Mouse (Mus musculus): ENCODE measurements around the gene Cdkn1b. TPM values are rescaled to one million over a fixed set of nuclear protein-coding genes. Genes with fewer than 3 reads are reported as not detected.

The Cdkn1b gene
- polyA plus RNA-seq, 1 experiment from 2014 or later = 13.0 TPM

GRCm38 (mm10) chr6:134948522-134949061 is 28.4 kb downstream of the Cdkn1b start:
- DNase-seq (peak; percentile 12), ATAC-seq (ENCODE audit: low read depth) (no peak)
- 40% methylated on average over 11 of the region's 11 CpGs for WGBS (ENCODE audit: insufficient replicate concordance)
- H3K36me3 ChIP-seq = peaks cover 70% of the 10 kb centered on the region
- H3K27ac ChIP-seq = no peak overlapping the region; the same call in 1 of the 2 replicates
- H3K4me1 ChIP-seq (replicated peaks) = peaks cover 47% of the 10 kb centered on the region
- no peak overlapping the region for H3K4me3 ChIP-seq (replicated peaks)
- no peaks in the 10 kb centered on the region for H3K27me3 ChIP-seq
- no peak overlapping the region for H3K4me2 ChIP-seq
- no peak overlapping the region for H3K9ac ChIP-seq
- H3K9me3 ChIP-seq (replicated peaks) = no peaks in the 10 kb centered on the region

GRCm38 (mm10) chr6:134949241-134949640 is 29.0 kb downstream of the Cdkn1b start:
- peaks cover 47% of the 10 kb centered on the region for H3K4me1 ChIP-seq (replicated peaks)
- no peaks in the 10 kb centered on the region for H3K27me3 ChIP-seq
- 93% methylated on average over 3 of the region's 3 CpGs for WGBS (ENCODE audit: insufficient replicate concordance)
- peaks cover 69% of the 10 kb centered on the region for H3K36me3 ChIP-seq
- no peak for ATAC-seq (ENCODE audit: low read depth)
- DNase-seq = no peak
- H3K9ac ChIP-seq = no peak overlapping the region
- H3K27ac ChIP-seq = no peak overlapping the region; the same call in 1 of the 2 replicates
- no peaks in the 10 kb centered on the region for H3K9me3 ChIP-seq (replicated peaks)
- no peak overlapping the region for H3K4me3 ChIP-seq (replicated peaks)
- no peak overlapping the region for H3K4me2 ChIP-seq

- Histone ChIP-seq H3K27ac (peak overlapping the region; percentile 68), H3K4me1 (replicated peaks) (peaks cover 42% of the 10 kb centered on the region), H3K36me3 (peaks cover 64% of the 10 kb centered on the region), H3K27me3 (no peaks in the 10 kb centered on the region), H3K9ac (no peak overlapping the region), H3K4me2 (no peak overlapping the region), H3K9me3 (replicated peaks) (no peaks in the 10 kb centered on the region), H3K4me3 (replicated peaks) (no peak overlapping the region)
- peak; percentile 76 for ATAC-seq (ENCODE audit: low read depth)
- 18% methylated on average over 5 of the region's 5 CpGs for WGBS (ENCODE audit: insufficient replicate concordance)
- DNase-seq = peak; percentile 17
Measured at GRCm38 (mm10) chr6:134951364-134951763, 31.2 kb downstream of the Cdkn1b start.

GRCm38 (mm10) chr6:134953976-134954375 is 33.8 kb downstream of the Cdkn1b start:
- ATAC-seq (ENCODE audit: low read depth) (no peak), DNase-seq (no peak)
- Histone ChIP-seq H3K36me3 (peaks cover 66% of the 10 kb centered on the region), H3K4me1 (replicated peaks) (peaks cover 20% of the 10 kb centered on the region), H3K27ac (no peak overlapping the region), H3K9ac (no peak overlapping the region), H3K9me3 (replicated peaks) (no peaks in the 10 kb centered on the region), H3K4me2 (no peak overlapping the region), H3K27me3 (no peaks in the 10 kb centered on the region), H3K4me3 (replicated peaks) (no peak overlapping the region)
- 88% methylated on average over 11 of the region's 11 CpGs for WGBS (ENCODE audit: insufficient replicate concordance)

- WGBS (ENCODE audit: insufficient replicate concordance) = 66% methylated on average over 4 of the region's 4 CpGs
- H3K4me1 ChIP-seq (replicated peaks) = peaks cover 7% of the 10 kb centered on the region
- ATAC-seq (ENCODE audit: low read depth) (peak; percentile 30; the same call in 1 of the 2 replicates), DNase-seq (no peak)
- H3K36me3 ChIP-seq = peaks cover 49% of the 10 kb centered on the region
- no peak overlapping the region for H3K9ac ChIP-seq
- H3K4me2 ChIP-seq = no peak overlapping the region
- H3K4me3 ChIP-seq (replicated peaks) = no peak overlapping the region
- H3K27me3 ChIP-seq = no peaks in the 10 kb centered on the region
- no peaks in the 10 kb centered on the region for H3K9me3 ChIP-seq (replicated peaks)
- H3K27ac ChIP-seq = no peak overlapping the region
Measured at GRCm38 (mm10) chr6:134956388-134956787, 36.2 kb downstream of the Cdkn1b start.

GRCm38 (mm10) chr6:134961286-134961685 is 41.1 kb downstream of the Cdkn1b start:
- H3K36me3 ChIP-seq = peaks cover 12% of the 10 kb centered on the region
- no peak overlapping the region for H3K9ac ChIP-seq
- H3K9me3 ChIP-seq (replicated peaks) = no peaks in the 10 kb centered on the region
- no peak overlapping the region for H3K4me3 ChIP-seq (replicated peaks)
- 64% methylated on average over 5 of the region's 5 CpGs for WGBS (ENCODE audit: insufficient replicate concordance)
- H3K27me3 ChIP-seq = no peaks in the 10 kb centered on the region
- no peak for DNase-seq
- H3K4me2 ChIP-seq = no peak overlapping the region
- no peak overlapping the region for H3K27ac ChIP-seq
- peaks cover 5% of the 10 kb centered on the region; the same call in 1 of the 2 replicates for H3K4me1 ChIP-seq (replicated peaks)
- ATAC-seq (ENCODE audit: low read depth) = no peak

- no peak for ATAC-seq (ENCODE audit: low read depth)
- Histone ChIP-seq H3K4me3 (replicated peaks) (no peak overlapping the region), H3K4me2 (no peak overlapping the region), H3K36me3 (peaks cover 9% of the 10 kb centered on the region; the same call in 1 of the 2 replicates), H3K27me3 (no peaks in the 10 kb centered on the region), H3K27ac (no peak overlapping the region), H3K9ac (no peak overlapping the region), H3K9me3 (replicated peaks) (no peaks in the 10 kb centered on the region), H3K4me1 (replicated peaks) (peaks cover 5% of the 10 kb centered on the region; the same call in 1 of the 2 replicates)
- 63% methylated on average over 9 of the region's 9 CpGs for WGBS (ENCODE audit: insufficient replicate concordance)
- DNase-seq = no peak
Measured at GRCm38 (mm10) chr6:134961858-134962517, 41.8 kb downstream of the Cdkn1b start.

GRCm38 (mm10) chr6:134962518-134962893 is 42.3 kb downstream of the Cdkn1b start:
- Histone ChIP-seq H3K27ac (no peak overlapping the region), H3K4me2 (no peak overlapping the region), H3K4me3 (replicated peaks) (no peak overlapping the region), H3K4me1 (replicated peaks) (peaks cover 5% of the 10 kb centered on the region; the same call in 1 of the 2 replicates), H3K36me3 (peaks cover 5% of the 10 kb centered on the region; the same call in 1 of the 2 replicates), H3K9ac (no peak overlapping the region), H3K9me3 (replicated peaks) (no peaks in the 10 kb centered on the region), H3K27me3 (no peaks in the 10 kb centered on the region)
- DNase-seq (no peak), ATAC-seq (ENCODE audit: low read depth) (no peak)
- 69% methylated on average over 5 of the region's 5 CpGs for WGBS (ENCODE audit: insufficient replicate concordance)

GRCm38 (mm10) chr6:134963910-134964309 is 43.7 kb downstream of the Cdkn1b start:
- 67% methylated on average over 2 of the region's 2 CpGs for WGBS (ENCODE audit: insufficient replicate concordance)
- Histone ChIP-seq H3K4me3 (replicated peaks) (no peak overlapping the region), H3K4me2 (no peak overlapping the region)

GRCm38 (mm10) chr6:134966681-134967080 is 46.5 kb downstream of the Cdkn1b start:
- no peaks in the 10 kb centered on the region for H3K36me3 ChIP-seq
- H3K9ac ChIP-seq = no peak overlapping the region
- no peak overlapping the region for H3K27ac ChIP-seq
- no peak overlapping the region for H3K4me3 ChIP-seq (replicated peaks)
- H3K9me3 ChIP-seq (replicated peaks) = no peaks in the 10 kb centered on the region; the same call in 1 of the 2 replicates
- H3K4me2 ChIP-seq = no peak overlapping the region
- ATAC-seq (ENCODE audit: low read depth) = no peak
- H3K4me1 ChIP-seq (replicated peaks) = peaks cover 9% of the 10 kb centered on the region
- DNase-seq = no peak
- WGBS (ENCODE audit: insufficient replicate concordance) = 74% methylated on average over 5 of the region's 5 CpGs
- no peaks in the 10 kb centered on the region for H3K27me3 ChIP-seq

More at GRCm38 (mm10) chr6:134963910-134964309, 43.7 kb downstream of the Cdkn1b start:
- Histone ChIP-seq H3K27me3 (no peaks in the 10 kb centered on the region), H3K27ac (no peak overlapping the region), H3K9me3 (replicated peaks) (no peaks in the 10 kb centered on the region), H3K36me3 (no peaks in the 10 kb centered on the region), H3K4me1 (replicated peaks) (peaks cover 5% of the 10 kb centered on the region; the same call in 1 of the 2 replicates), H3K9ac (no peak overlapping the region)
- DNase-seq (no peak), ATAC-seq (ENCODE audit: low read depth) (no peak)

- DNase-seq (no peak), ATAC-seq (ENCODE audit: low read depth) (no peak)
- Histone ChIP-seq H3K4me2 (no peak overlapping the region), H3K4me1 (replicated peaks) (peaks cover 17% of the 10 kb centered on the region), H3K9me3 (replicated peaks) (no peaks in the 10 kb centered on the region; the same call in 1 of the 2 replicates), H3K27me3 (no peaks in the 10 kb centered on the region), H3K4me3 (replicated peaks) (no peak overlapping the region), H3K27ac (no peak overlapping the region), H3K9ac (no peak overlapping the region), H3K36me3 (no peaks in the 10 kb centered on the region)
- 84% methylated on average over 1 of the region's 1 CpGs for whole genome bisulfite sequencing (ENCODE audit: insufficient replicate concordance)
Measured at GRCm38 (mm10) chr6:134968326-134968725, 48.1 kb downstream of the Cdkn1b start.

All from liver, embryonic 13.5 days (tissue).